Mouse (Mus musculus) MEL (cell line): ENCODE results near the gene Artn.

Experiments
- CHD2 ChIP-seq: IDR thresholded peaks from 2 replicates; pipeline ENCODE4 v1.6.1; 2011; ENCODE audit warnings: low read length, improper control_type of control experiment
- E2F4 ChIP-seq: IDR thresholded peaks from 2 replicates; pipeline ENCODE4 v1.6.1; 2011; ENCODE audit warnings: low read depth, low read length, improper control_type of control experiment, borderline replicate concordance
- ELF1 ChIP-seq: IDR thresholded peaks from 2 replicates; pipeline ENCODE4 v1.6.1; 2014; ENCODE audit warnings: low read depth, mild to moderate bottlenecking, inconsistent platforms, low read length, improper control_type of control experiment, moderate library complexity
- GATA1 ChIP-seq: IDR thresholded peaks from 2 replicates; pipeline ENCODE4 v1.6.1; 2011; ENCODE audit warnings: low read depth, low read length, improper control_type of control experiment
- MYC ChIP-seq: IDR thresholded peaks from 2 replicates; pipeline ENCODE4 v1.6.1; 2011; ENCODE audit warnings: low read depth, mild to moderate bottlenecking, low read length, improper control_type of control experiment, moderate library complexity

- no peak for TF ChIP-seq MYC
- no peak for TF ChIP-seq GATA1
- TF ChIP-seq ELF1: no peak
- TF ChIP-seq CHD2: no peak
- no peak for TF ChIP-seq E2F4
Observed at GRCm38 (mm10) chr4:117896031-117896430, 33.5 kb downstream of the Artn start.
